Mouse (Mus musculus) T-helper 1 cell (primary cell): ENCODE measurements at regions not wholly inside any gene's neighbourhood (a gene's known extent, or its start where the extent isn't known, plus 50 kb on each side); places are given as distances from the start of the nearest gene placed in this dataset.

Source experiments
- in situ Hi-C: fragments of 300-600 bp; cut with MboI, MseI; formaldehyde crosslinking; loops from one replicate; pipeline ENCODE4 v1.15.1; 2025; ENCODE audit warnings: high pct_unique_total_duplicates

GRCm38 (mm10) chr11:17324651-17325050 lies 67.3 kb downstream of the C1d start:
- in situ Hi-C loops, result no loop called here

GRCm38 (mm10) chr11:17325731-17326646 lies 68.6 kb downstream of the C1d start:
- in situ Hi-C loops, result no loop called here

- in situ Hi-C loops, result no loop called here
These were observed 69.3 kb downstream of the C1d start for GRCm38 (mm10) chr11:17326695-17327094.

GRCm38 (mm10) chr11:17351476-17351875 lies 94.1 kb downstream of the C1d start:
- in situ Hi-C loops, result no loop called here

- in situ Hi-C loops, result no loop called here
These were observed 95.1 kb downstream of the C1d start for GRCm38 (mm10) chr11:17352148-17353130.

- in situ Hi-C loops, result no loop called here
These were observed 102.4 kb downstream of the C1d start for GRCm38 (mm10) chr11:17359698-17360254.

GRCm38 (mm10) chr11:17377859-17378258 lies 120.5 kb downstream of the C1d start:
- in situ Hi-C loops, result no loop called here

- in situ Hi-C loops, result no loop called here
These were observed 129.4 kb downstream of the C1d start for GRCm38 (mm10) chr11:17386756-17387155.

GRCm38 (mm10) chr11:17393832-17394231 lies 136.5 kb downstream of the C1d start:
- in situ Hi-C loops, result no loop called here

GRCm38 (mm10) chr11:17414531-17414930 lies 157.2 kb downstream of the C1d start:
- in situ Hi-C loops, result no loop called here

- in situ Hi-C loops, result no loop called here
These were observed 157.8 kb downstream of the C1d start for GRCm38 (mm10) chr11:17415144-17415543.

- in situ Hi-C loops, result no loop called here
These were observed 160.4 kb downstream of the C1d start for GRCm38 (mm10) chr11:17417656-17418289.

GRCm38 (mm10) chr11:17442133-17442532 lies 184.8 kb downstream of the C1d start:
- in situ Hi-C loops, result no loop called here

- in situ Hi-C loops, result no loop called here
These were observed 191.9 kb downstream of the C1d start for GRCm38 (mm10) chr11:17449289-17449688.

- in situ Hi-C loops, result no loop called here
These were observed 193.1 kb downstream of the C1d start for GRCm38 (mm10) chr11:17450360-17451045.

GRCm38 (mm10) chr11:17451451-17451850 lies 194.1 kb downstream of the C1d start:
- in situ Hi-C loops, result no loop called here

GRCm38 (mm10) chr11:17453530-17453929 lies 196.2 kb downstream of the C1d start:
- in situ Hi-C loops, result no loop called here

GRCm38 (mm10) chr11:17458946-17459345 lies 201.6 kb downstream of the C1d start:
- in situ Hi-C loops, result no loop called here

- in situ Hi-C loops, result loop anchor here (5.0 kb wide), 1 partner anchor 663 kb away; no protein-coding TSS in a partner anchor
These were observed 202.9 kb downstream of the C1d start for GRCm38 (mm10) chr11:17460024-17460919.

GRCm38 (mm10) chr11:17460920-17461279 lies 203.5 kb downstream of the C1d start:
- in situ Hi-C loops, result loop anchor here (5.0 kb wide), 1 partner anchor 664 kb away; no protein-coding TSS in a partner anchor
